Mouse (Mus musculus) neural tube, embryonic 11.5 days (tissue): ENCODE measurements at regions not wholly inside any gene's neighbourhood (a gene's known extent, or its start where the extent isn't known, plus 50 kb on each side); places are given as distances from the start of the nearest gene placed in this dataset.

Experiments
- ATAC-seq: fragments of 200-750 bp; cut with Nextera tagmentation; 2 replicates; pipeline ENCODE4 v1.8.0; 2017; ENCODE audit warnings: moderate number of reproducible peaks, mild to moderate bottlenecking, moderate TSS enrichment, moderate library complexity; ENCODE audit not compliant: insufficient read depth, low FRiP score, low TSS enrichment
- DNase-seq: peaks from one replicate; pipeline ENCODE4 v3.0.0-alpha.2; 2015; ENCODE audit warnings: low spot score
- H3K27ac ChIP-seq: fragments of 300-500 bp; sonication (generic); 2 replicates; pipeline ENCODE4 v1.5.1; 2014; ENCODE audit warnings: low read depth, mild to moderate bottlenecking, low read length
- H3K27me3 ChIP-seq: fragments of 300-500 bp; sonication (generic); 2 replicates; pipeline ENCODE4 v1.6.1; 2014; ENCODE audit warnings: mild to moderate bottlenecking, low read length, mixed read lengths; ENCODE audit not compliant: control insufficient read depth, insufficient read depth
- H3K36me3 ChIP-seq: fragments of 300-500 bp; sonication (generic); 2 replicates; pipeline ENCODE4 v1.6.1; 2014; ENCODE audit warnings: mild to moderate bottlenecking, low read length, moderate library complexity, mixed read lengths; ENCODE audit not compliant: control insufficient read depth, insufficient read depth
- H3K4me1 ChIP-seq: fragments of 300-500 bp; sonication (generic); 2 replicates; pipeline ENCODE4 v1.6.1; 2014; ENCODE audit warnings: low read length, mixed read lengths; ENCODE audit not compliant: control insufficient read depth, insufficient read depth
- H3K4me2 ChIP-seq: fragments of 300-500 bp; sonication (generic); 2 replicates; pipeline ENCODE4 v1.6.1; 2014; ENCODE audit warnings: low read depth, mild to moderate bottlenecking, moderate library complexity
- H3K4me3 ChIP-seq: fragments of 300-500 bp; sonication (generic); 2 replicates; pipeline ENCODE4 v1.5.1; 2014; ENCODE audit warnings: low read depth, low read length
- H3K9ac ChIP-seq: fragments of 300-500 bp; sonication (generic); 2 replicates; pipeline ENCODE4 v1.6.1; 2014; ENCODE audit warnings: mild to moderate bottlenecking, low read length
- H3K9me3 ChIP-seq: fragments of 300-500 bp; sonication (generic); 2 replicates; pipeline ENCODE4 v1.6.1; 2016; ENCODE audit warnings: low read length; ENCODE audit not compliant: control insufficient read depth
- WGBS: fragments of 180-500 bp; shearing (Covaris S2); extraction: QIAGEN DNeasy Blood & Tissue Kit; methylation state at CpG from one replicate; pipeline ENCODE4 v1.1.7; 2014; 5-methylcytosine and 5-hydroxymethylcytosine counted together

DNA sequence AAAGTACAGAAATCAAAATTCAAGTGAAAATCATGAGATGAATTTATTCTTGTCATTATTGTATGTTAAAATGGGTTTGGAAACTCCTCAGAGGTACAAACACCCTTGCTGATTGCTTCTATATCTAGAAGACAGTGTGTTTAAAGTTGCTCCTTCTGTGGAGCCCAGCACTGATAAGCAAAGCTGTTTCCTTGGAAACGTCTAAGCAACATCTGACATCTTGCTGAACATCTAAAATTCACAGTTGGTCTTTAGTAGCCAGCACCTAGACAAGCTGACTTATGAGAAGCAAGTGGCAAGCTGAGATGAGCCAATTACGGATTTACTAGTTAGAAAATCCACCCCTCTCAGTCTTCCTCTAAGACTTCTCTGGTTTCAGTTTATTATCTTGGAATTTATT lies 69.5 kb upstream of the Nwd2 start:
- WGBS = 72% methylated on average over 2 of the region's 2 CpGs
- DNase-seq (no peak), ATAC-seq (no peak)
- no peak overlapping the region for H3K9ac ChIP-seq
- H3K4me3 ChIP-seq = no peak overlapping the region
- no peaks in the 10 kb centered on the region for H3K27me3 ChIP-seq
- H3K4me2 ChIP-seq = no peak overlapping the region
- H3K27ac ChIP-seq = no peak overlapping the region
- H3K9me3 ChIP-seq = no peaks in the 10 kb centered on the region
- H3K36me3 ChIP-seq = no peaks in the 10 kb centered on the region
- H3K4me1 ChIP-seq = no peaks in the 10 kb centered on the region

DNA sequence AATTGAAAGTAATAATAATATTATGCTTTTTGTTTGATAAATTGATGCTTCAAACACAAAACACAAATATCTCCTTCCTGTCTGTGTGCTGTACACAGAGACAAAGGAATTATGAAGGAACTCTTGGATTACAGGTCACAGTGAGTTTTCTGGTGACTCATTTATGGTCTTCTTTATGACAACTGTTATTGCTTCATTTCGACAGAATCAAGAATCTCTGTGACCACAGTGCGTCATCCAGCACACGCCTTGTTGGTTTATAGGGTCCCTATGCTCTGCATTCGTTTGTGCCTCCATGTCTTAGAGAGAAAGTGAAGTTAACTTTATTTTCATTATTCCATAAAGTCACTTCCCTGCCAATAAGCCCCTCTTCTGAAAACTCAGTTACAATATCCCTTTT lies 61.9 kb upstream of the Nwd2 start:
- no peak overlapping the region for H3K4me3 ChIP-seq
- no peaks in the 10 kb centered on the region for H3K36me3 ChIP-seq
- WGBS = 93% methylated on average over 4 of the region's 4 CpGs
- ATAC-seq = no peak
- no peaks in the 10 kb centered on the region for H3K4me1 ChIP-seq
- no peak for DNase-seq
- no peaks in the 10 kb centered on the region for H3K27me3 ChIP-seq
- H3K27ac ChIP-seq = no peak overlapping the region
- no peaks in the 10 kb centered on the region for H3K9me3 ChIP-seq
- no peak overlapping the region for H3K4me2 ChIP-seq
- no peak overlapping the region for H3K9ac ChIP-seq

DNA sequence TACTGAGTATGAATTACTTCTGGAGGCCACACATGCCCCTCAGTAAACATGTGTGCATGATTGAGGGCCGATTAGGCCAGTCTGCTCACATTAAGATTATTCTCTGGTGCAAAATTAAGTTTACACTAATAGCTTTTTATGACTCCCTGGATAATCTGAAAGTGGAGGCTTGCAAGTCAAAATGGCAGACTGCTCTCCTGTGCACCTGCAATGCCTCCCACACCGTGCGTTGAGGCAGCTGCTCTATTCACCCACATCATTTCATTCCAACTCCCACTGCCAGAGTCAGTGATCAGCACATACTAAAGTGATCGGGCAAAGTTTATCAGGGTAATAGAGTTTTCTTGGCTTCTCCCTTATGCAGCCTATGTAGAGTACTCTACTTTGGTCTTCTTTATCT lies 61.0 kb upstream of the Nwd2 start:
- ATAC-seq (no peak), DNase-seq (no peak)
- Histone ChIP-seq H3K27ac (no peak overlapping the region), H3K27me3 (no peaks in the 10 kb centered on the region), H3K36me3 (no peaks in the 10 kb centered on the region), H3K4me2 (no peak overlapping the region), H3K9me3 (no peaks in the 10 kb centered on the region), H3K4me3 (no peak overlapping the region), H3K4me1 (no peaks in the 10 kb centered on the region), H3K9ac (no peak overlapping the region)
- 89% methylated on average over 4 of the region's 4 CpGs for WGBS
